Mouse (Mus musculus) heart, embryonic 16.5 days (tissue): ENCODE results near the gene Cdc14b. TPM values are rescaled to one million over a fixed set of nuclear protein-coding genes. Genes with fewer than 3 reads are reported as not detected.

Source experiments
- ATAC-seq: fragments of 200-750 bp; cut with Nextera tagmentation; replicated peaks from 2 replicates; pipeline ENCODE4 v1.8.0; 2017; ENCODE audit warnings: moderate number of reproducible peaks; ENCODE audit not compliant: insufficient read depth, low FRiP score; ENCODE audit errors: extremely low read depth
- H3K27ac ChIP-seq: fragments of 300-500 bp; sonication (generic); 2 replicates; pipeline ENCODE4 v1.5.1; 2014; ENCODE audit warnings: mild to moderate bottlenecking, low read length, control low read depth, moderate library complexity
- H3K27me3 ChIP-seq: fragments of 300-500 bp; sonication (generic); 2 replicates; pipeline ENCODE4 v1.6.1; 2014; ENCODE audit warnings: low read length, mixed read lengths; ENCODE audit not compliant: control insufficient read depth, insufficient read depth
- H3K36me3 ChIP-seq: fragments of 300-500 bp; sonication (generic); 2 replicates; pipeline ENCODE4 v1.6.1; 2014; ENCODE audit not compliant: control insufficient read depth, insufficient read depth
- H3K4me1 ChIP-seq: fragments of 300-500 bp; sonication (generic); 2 replicates; pipeline ENCODE4 v1.6.1; 2014; ENCODE audit warnings: low read length, mixed read lengths; ENCODE audit not compliant: control insufficient read depth, insufficient read depth
- H3K4me2 ChIP-seq: fragments of 300-500 bp; sonication (generic); 2 replicates; pipeline ENCODE4 v1.6.1; 2014; ENCODE audit warnings: low read depth, mild to moderate bottlenecking, control low read depth, low read length
- H3K4me3 ChIP-seq: fragments of 300-500 bp; sonication (generic); 2 replicates; pipeline ENCODE4 v1.5.1; 2014; ENCODE audit warnings: mild to moderate bottlenecking, control low read depth, low read length
- H3K9ac ChIP-seq: fragments of 300-500 bp; sonication (generic); 2 replicates; pipeline ENCODE4 v1.6.1; 2014; ENCODE audit warnings: low read length, control low read depth
- H3K9me3 ChIP-seq: fragments of 300-500 bp; sonication (generic); replicated peaks from 2 replicates; pipeline ENCODE4 v1.6.1; 2016; ENCODE audit warnings: low read length; ENCODE audit not compliant: control insufficient read depth
- WGBS: fragments of 180-500 bp; shearing (Covaris S2); extraction: QIAGEN DNeasy Blood & Tissue Kit; methylation state at CpG from one replicate; pipeline ENCODE4 v1.1.7; 2014; 5-methylcytosine and 5-hydroxymethylcytosine counted together
- polyA plus RNA-seq: library from polyadenylated mRNA; unstranded; fragments of >200 nt; fragmentation: Nextera tagmentation; extraction: Ambion mirVana; gene quantifications from 2 replicates; pipeline ENCODE4 v1.2.1, GENCODE M21; 2015

Gene Cdc14b
- polyA plus RNA-seq, 1 experiment from 2014 or later, result 15.5 TPM

GRCm38 (mm10) chr13:64161548-64161915, 113.6 kb downstream of the Cdc14b start, which contains the start of gene Habp4:
Gene Habp4 (plus strand): TSS chr13:64161824.
- Histone ChIP-seq H3K27ac (peak within 1 kb of the TSS; percentile 89), H3K9ac (peak within 1 kb of the TSS; percentile 86), H3K36me3 (peaks cover 4% of the 10 kb centered on the region), H3K9me3 (no peaks in the 10 kb centered on the region; the same call in 1 of the 2 replicates), H3K4me1 (peaks cover 19% of the 10 kb centered on the region), H3K4me2 (peak within 1 kb of the TSS; percentile 96), H3K4me3 (peak within 1 kb of the TSS; percentile 79), H3K27me3 (no peaks in the 10 kb centered on the region)
- peak; percentile 100 for ATAC-seq
- 1% methylated on average over 19 of the region's 31 CpGs for WGBS

- ATAC-seq, result no peak
- Histone ChIP-seq H3K9ac (no peak overlapping the region), H3K36me3 (no peaks in the 10 kb centered on the region), H3K4me1 (peaks cover 14% of the 10 kb centered on the region), H3K27ac (no peak overlapping the region), H3K27me3 (no peaks in the 10 kb centered on the region), H3K4me2 (no peak overlapping the region), H3K9me3 (no peaks in the 10 kb centered on the region), H3K4me3 (no peak overlapping the region)
These were observed 118.1 kb downstream of the Cdc14b start for GRCm38 (mm10) chr13:64156966-64157365.

- peak overlapping the region; percentile 86 for H3K27ac ChIP-seq
- H3K9me3 ChIP-seq, result no peaks in the 10 kb centered on the region
- H3K4me3 ChIP-seq, result 0 out of 2 replicates have a peak overlapping the region, but pooled peaks have one; percentile 18
- H3K4me2 ChIP-seq, result peak overlapping the region; percentile 57
- WGBS, result 11% methylated on average over 1 of the region's 1 CpGs
- no peaks in the 10 kb centered on the region for H3K27me3 ChIP-seq
- 0 out of 2 replicates have a peak, but pooled peaks have one; percentile 1 for ATAC-seq
- no peak overlapping the region; the same call in 1 of the 2 replicates for H3K9ac ChIP-seq
- H3K4me1 ChIP-seq, result peaks cover 22% of the 10 kb centered on the region
- no peaks in the 10 kb centered on the region for H3K36me3 ChIP-seq
These were observed 119.9 kb downstream of the Cdc14b start for GRCm38 (mm10) chr13:64155171-64155571.

- Histone ChIP-seq H3K9ac (peak overlapping the region; percentile 15; the same call in 1 of the 2 replicates), H3K9me3 (no peaks in the 10 kb centered on the region), H3K4me3 (peak overlapping the region; percentile 21; the same call in 1 of the 2 replicates), H3K27ac (peak overlapping the region; percentile 86), H3K4me2 (peak overlapping the region; percentile 57), H3K27me3 (no peaks in the 10 kb centered on the region), H3K4me1 (peaks cover 27% of the 10 kb centered on the region), H3K36me3 (no peaks in the 10 kb centered on the region)
- 35% methylated on average over 2 of the region's 2 CpGs for WGBS
- ATAC-seq, result no peak
These were observed 120.4 kb downstream of the Cdc14b start for GRCm38 (mm10) chr13:64154651-64155050.

- Histone ChIP-seq H3K4me1 (peaks cover 28% of the 10 kb centered on the region), H3K27me3 (no peaks in the 10 kb centered on the region), H3K27ac (peak overlapping the region; percentile 87), H3K9ac (peak overlapping the region; percentile 68), H3K4me2 (peak overlapping the region; percentile 93), H3K36me3 (no peaks in the 10 kb centered on the region), H3K9me3 (no peaks in the 10 kb centered on the region), H3K4me3 (peak overlapping the region; percentile 83)
- WGBS, result 2% methylated on average over 18 of the region's 18 CpGs
- peak; percentile 9 for ATAC-seq
These were observed 121.3 kb downstream of the Cdc14b start for GRCm38 (mm10) chr13:64153751-64154267.

GRCm38 (mm10) chr13:64153083-64153682, 121.9 kb downstream of the Cdc14b start, which contains the start of gene Zfp367:
Gene Zfp367 (minus strand): TSS chr13:64153202.
- H3K36me3 ChIP-seq, result no peaks in the 10 kb centered on the region
- H3K27me3 ChIP-seq, result no peaks in the 10 kb centered on the region
- H3K9me3 ChIP-seq, result no peaks in the 10 kb centered on the region
- peak within 1 kb of the TSS; percentile 83 for H3K4me3 ChIP-seq
- H3K27ac ChIP-seq, result peak within 1 kb of the TSS; percentile 94
- peaks cover 28% of the 10 kb centered on the region for H3K4me1 ChIP-seq
- H3K4me2 ChIP-seq, result peak within 1 kb of the TSS; percentile 93
- H3K9ac ChIP-seq, result peak within 1 kb of the TSS; percentile 87
- 0% methylated on average over 55 of the region's 56 CpGs for WGBS
- ATAC-seq, result peak; percentile 94

- no peak for ATAC-seq
- Histone ChIP-seq H3K27ac (peak overlapping the region; percentile 94), H3K4me3 (peak overlapping the region; percentile 83), H3K4me1 (peaks cover 28% of the 10 kb centered on the region), H3K36me3 (no peaks in the 10 kb centered on the region), H3K9me3 (no peaks in the 10 kb centered on the region), H3K27me3 (no peaks in the 10 kb centered on the region), H3K9ac (peak overlapping the region; percentile 87), H3K4me2 (peak overlapping the region; percentile 93)
- WGBS, result under 1% methylated on average over 56 of the region's 61 CpGs
These were observed 122.4 kb downstream of the Cdc14b start for GRCm38 (mm10) chr13:64152671-64153082.

DNA sequence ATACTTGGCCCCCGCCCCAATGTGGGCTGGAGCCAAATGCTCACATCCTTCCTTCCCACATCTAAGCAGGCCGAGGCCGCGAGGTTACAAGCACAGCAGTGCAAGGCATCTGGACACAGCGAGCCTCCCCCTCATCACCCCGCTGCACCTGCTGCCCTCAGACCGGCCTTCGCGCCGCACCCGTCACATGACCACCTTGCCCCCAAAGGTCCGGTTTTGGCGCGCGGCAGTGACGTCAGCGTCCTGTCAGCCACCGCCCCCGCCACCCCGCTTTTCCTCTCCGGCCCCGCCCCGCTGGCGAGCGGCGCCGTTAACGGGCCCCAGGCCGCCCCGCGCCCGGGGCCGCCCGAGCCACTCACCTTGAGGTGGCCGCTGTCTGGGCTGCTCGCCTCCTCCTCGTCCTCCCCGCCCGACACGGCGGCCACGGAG, 122.8 kb downstream of the Cdc14b start:
- Histone ChIP-seq H3K4me2 (peak overlapping the region; percentile 93), H3K9ac (peak overlapping the region; percentile 87), H3K36me3 (no peaks in the 10 kb centered on the region), H3K4me1 (peaks cover 28% of the 10 kb centered on the region), H3K27ac (peak overlapping the region; percentile 94), H3K27me3 (no peaks in the 10 kb centered on the region), H3K4me3 (peak overlapping the region; percentile 83), H3K9me3 (no peaks in the 10 kb centered on the region)
- under 1% methylated on average over 42 of the region's 42 CpGs for WGBS
- ATAC-seq, result peak; percentile 2; the same call in 1 of the 2 replicates

DNA sequence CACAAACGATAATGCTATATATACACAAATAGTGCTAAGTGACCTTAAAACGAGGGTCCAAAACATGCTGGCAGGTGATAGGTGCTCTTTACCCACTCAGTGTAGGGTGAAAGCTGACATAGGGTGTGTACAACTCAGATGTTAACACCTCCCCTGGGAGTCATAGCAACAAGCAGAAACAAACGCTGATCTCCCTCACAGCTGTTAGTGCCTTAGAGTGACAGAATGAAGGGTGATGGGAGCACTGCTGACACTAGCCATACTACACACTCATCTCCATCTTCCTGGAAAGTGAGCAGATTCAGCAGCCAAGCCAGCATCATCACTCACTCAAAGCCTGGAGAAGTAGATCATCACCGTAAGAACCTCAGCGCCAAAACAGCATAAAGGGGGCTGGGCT, 125.0 kb downstream of the Cdc14b start:
- H3K9me3 ChIP-seq, result no peaks in the 10 kb centered on the region
- peak overlapping the region; percentile 30 for H3K4me3 ChIP-seq
- 34% methylated on average over 5 of the region's 5 CpGs for WGBS
- ATAC-seq, result no peak
- no peaks in the 10 kb centered on the region for H3K36me3 ChIP-seq
- peak overlapping the region; percentile 93 for H3K4me2 ChIP-seq
- no peaks in the 10 kb centered on the region for H3K27me3 ChIP-seq
- H3K9ac ChIP-seq, result no peak overlapping the region; the same call in 1 of the 2 replicates
- no peak overlapping the region for H3K27ac ChIP-seq
- peaks cover 28% of the 10 kb centered on the region for H3K4me1 ChIP-seq
